Mouse (Mus musculus) midbrain, embryonic 16.5 days (tissue): ENCODE results near the gene Esr1. TPM values are rescaled to one million over a fixed set of nuclear protein-coding genes. Genes with fewer than 3 reads are reported as not detected.
"Not testable (repeated sequence)": the region's sequence is repeated elsewhere in the genome, so short reads cannot be mapped to it uniquely, and the experiment has no call there.

Experiments
- ATAC-seq: fragments of 200-750 bp; cut with Nextera tagmentation; 2 replicates; pipeline ENCODE4 v1.8.0; 2017; ENCODE audit warnings: moderate TSS enrichment
- H3K27ac ChIP-seq: fragments of 300-500 bp; sonication (generic); 2 replicates; pipeline ENCODE4 v1.5.1; 2014; ENCODE audit warnings: mild to moderate bottlenecking, low read length, mixed read lengths
- H3K27me3 ChIP-seq: fragments of 300-500 bp; sonication (generic); 2 replicates; pipeline ENCODE4 v1.6.1; 2014; ENCODE audit warnings: low read depth, low read length, mixed read lengths; ENCODE audit not compliant: control insufficient read depth, insufficient read depth
- H3K36me3 ChIP-seq: fragments of 300-500 bp; sonication (generic); 2 replicates; pipeline ENCODE4 v1.6.1; 2014; ENCODE audit warnings: mild to moderate bottlenecking, low read length, moderate library complexity, mixed read lengths; ENCODE audit not compliant: control insufficient read depth, insufficient read depth
- H3K4me1 ChIP-seq: fragments of 300-500 bp; sonication (generic); 2 replicates; pipeline ENCODE4 v1.6.1; 2014; ENCODE audit warnings: mild to moderate bottlenecking, low read length, mixed read lengths; ENCODE audit not compliant: control insufficient read depth, insufficient read depth
- H3K4me2 ChIP-seq: fragments of 300-500 bp; sonication (generic); 2 replicates; pipeline ENCODE4 v1.6.1; 2014; ENCODE audit warnings: mild to moderate bottlenecking, low read length, mixed read lengths
- H3K4me3 ChIP-seq: fragments of 300-500 bp; sonication (generic); 2 replicates; pipeline ENCODE4 v1.5.1; 2014; ENCODE audit warnings: low read depth, mild to moderate bottlenecking, low read length, moderate library complexity, mixed read lengths
- H3K9ac ChIP-seq: fragments of 300-500 bp; sonication (generic); 2 replicates; pipeline ENCODE4 v1.6.1; 2014; ENCODE audit warnings: low read depth, low read length, mixed read lengths
- H3K9me3 ChIP-seq: fragments of 300-500 bp; sonication (generic); replicated peaks from 2 replicates; pipeline ENCODE4 v1.6.1; 2014; ENCODE audit warnings: mild to moderate bottlenecking, low read length, mixed read lengths; ENCODE audit not compliant: control insufficient read depth, poor library complexity, severe bottlenecking
- WGBS: fragments of 180-500 bp; shearing (Covaris S2); extraction: QIAGEN DNeasy Blood & Tissue Kit; methylation state at CpG from one replicate; pipeline ENCODE4 v1.1.7; 2014; 5-methylcytosine and 5-hydroxymethylcytosine counted together
- polyA plus RNA-seq: library from polyadenylated mRNA; unstranded; fragments of >200 nt; fragmentation: Nextera tagmentation; extraction: Ambion mirVana; gene quantifications from 2 replicates; pipeline ENCODE4 v1.2.1, GENCODE M21; 2015

The Esr1 gene
- polyA plus RNA-seq, 1 experiment from 2014 or later, result 0.63 TPM

DNA sequence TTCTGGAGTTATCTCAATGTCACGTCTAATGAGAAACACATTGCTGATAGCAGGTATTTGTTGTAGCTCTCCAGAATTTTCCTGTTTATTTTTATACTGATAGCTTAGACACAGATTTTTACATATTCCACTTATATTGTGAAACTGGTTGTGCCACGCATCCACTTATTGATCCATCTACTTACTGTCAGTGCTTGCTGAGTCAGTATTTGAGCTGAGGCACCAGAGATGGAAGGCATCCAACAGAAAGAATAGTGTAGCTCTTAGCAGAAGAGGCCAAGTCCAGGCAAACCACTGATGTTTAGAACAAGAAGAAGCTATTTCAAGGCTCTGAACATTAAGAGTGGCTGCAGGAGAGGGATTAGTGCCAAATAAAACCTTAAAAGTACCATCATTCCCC, 126.9 kb downstream of the Esr1 start:
- no peak for ATAC-seq
- H3K36me3 ChIP-seq, result no peaks in the 10 kb centered on the region
- H3K9me3 ChIP-seq, result no peaks in the 10 kb centered on the region
- 91% methylated on average over 2 of the region's 2 CpGs for WGBS
- H3K27ac ChIP-seq, result no peak overlapping the region
- no peaks in the 10 kb centered on the region for H3K27me3 ChIP-seq
- no peak overlapping the region for H3K4me3 ChIP-seq
- no peak overlapping the region for H3K9ac ChIP-seq
- H3K4me2 ChIP-seq, result no peak overlapping the region
- no peaks in the 10 kb centered on the region for H3K4me1 ChIP-seq

DNA sequence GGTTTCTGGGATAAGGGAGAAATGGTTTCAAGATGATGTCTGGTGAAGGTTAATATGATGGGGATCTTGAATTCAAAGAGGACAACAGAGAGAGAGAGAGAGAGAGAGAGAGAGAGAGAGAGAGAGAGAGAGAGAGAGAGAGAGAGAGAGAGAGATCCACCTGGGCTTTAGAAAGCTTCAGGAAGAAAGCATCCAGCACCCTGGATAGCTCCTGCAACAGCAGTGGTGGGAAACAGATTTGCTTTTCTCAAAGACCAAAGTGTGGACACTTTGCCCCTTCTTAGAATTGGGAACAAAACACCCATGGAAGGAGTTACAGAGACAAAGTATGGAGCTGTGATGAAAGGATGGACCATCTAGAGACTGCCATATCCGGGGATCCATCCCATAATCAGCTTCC, 139.7 kb downstream of the Esr1 start:
- 50% methylated on average over 1 of the region's 1 CpGs for WGBS
- not testable (repeated sequence) for H3K4me3 ChIP-seq, H3K4me1 ChIP-seq, ATAC-seq, H3K4me2 ChIP-seq, H3K36me3 ChIP-seq, H3K27ac ChIP-seq, H3K9ac ChIP-seq, H3K9me3 ChIP-seq, H3K27me3 ChIP-seq

DNA sequence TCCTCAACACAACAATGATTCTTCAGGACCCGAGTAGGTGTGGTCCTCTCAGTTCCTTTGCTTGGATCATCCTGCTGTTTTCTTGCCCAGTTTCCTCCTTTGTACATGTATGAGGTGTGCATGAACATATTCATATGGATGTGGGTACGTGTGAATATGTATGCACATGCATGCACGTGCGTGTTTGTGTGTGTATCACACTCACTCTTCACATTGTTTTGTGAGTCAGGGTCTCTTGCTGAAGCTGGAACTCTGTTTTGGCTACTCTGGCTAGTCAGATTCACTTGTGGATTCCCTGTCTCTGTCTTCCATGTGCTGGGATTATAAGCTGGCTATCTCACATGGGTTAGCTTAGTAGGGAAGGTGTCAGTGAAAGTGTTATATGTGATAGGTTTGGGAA, 141.6 kb downstream of the Esr1 start:
- WGBS, result 90% methylated on average over 4 of the region's 4 CpGs
- H3K4me2 ChIP-seq, result no peak overlapping the region
- H3K27ac ChIP-seq, result no peak overlapping the region
- no peak overlapping the region for H3K4me3 ChIP-seq
- H3K36me3 ChIP-seq, result no peaks in the 10 kb centered on the region
- no peaks in the 10 kb centered on the region for H3K9me3 ChIP-seq
- H3K4me1 ChIP-seq, result no peaks in the 10 kb centered on the region
- H3K9ac ChIP-seq, result no peak overlapping the region
- H3K27me3 ChIP-seq, result no peaks in the 10 kb centered on the region
- ATAC-seq, result no peak

DNA sequence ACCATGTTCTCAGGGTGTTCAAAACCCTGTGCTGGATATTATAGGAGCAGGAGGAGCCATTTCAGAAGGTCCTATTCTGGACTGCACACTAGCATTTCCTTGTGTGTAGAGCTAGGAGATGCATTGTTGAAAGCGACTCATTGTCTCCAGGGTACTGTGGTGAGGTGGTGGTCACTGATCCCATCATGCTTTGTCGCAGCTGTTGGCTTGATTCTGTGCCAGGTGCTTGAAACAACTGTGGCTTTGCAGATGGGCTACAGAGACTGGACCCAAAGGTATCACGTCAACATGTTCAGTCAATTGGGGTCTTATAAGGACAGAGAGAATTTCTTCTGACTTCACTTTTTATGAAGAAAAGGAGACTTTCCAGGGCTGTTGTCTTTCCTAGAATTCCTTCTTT, 164.1 kb downstream of the Esr1 start:
- Histone ChIP-seq H3K36me3 (no peaks in the 10 kb centered on the region), H3K27ac (no peak overlapping the region), H3K27me3 (no peaks in the 10 kb centered on the region), H3K9ac (no peak overlapping the region), H3K4me2 (no peak overlapping the region), H3K4me3 (no peak overlapping the region), H3K9me3 (no peaks in the 10 kb centered on the region), H3K4me1 (no peaks in the 10 kb centered on the region)
- WGBS, result 80% methylated on average over 3 of the region's 3 CpGs
- no peak for ATAC-seq

DNA sequence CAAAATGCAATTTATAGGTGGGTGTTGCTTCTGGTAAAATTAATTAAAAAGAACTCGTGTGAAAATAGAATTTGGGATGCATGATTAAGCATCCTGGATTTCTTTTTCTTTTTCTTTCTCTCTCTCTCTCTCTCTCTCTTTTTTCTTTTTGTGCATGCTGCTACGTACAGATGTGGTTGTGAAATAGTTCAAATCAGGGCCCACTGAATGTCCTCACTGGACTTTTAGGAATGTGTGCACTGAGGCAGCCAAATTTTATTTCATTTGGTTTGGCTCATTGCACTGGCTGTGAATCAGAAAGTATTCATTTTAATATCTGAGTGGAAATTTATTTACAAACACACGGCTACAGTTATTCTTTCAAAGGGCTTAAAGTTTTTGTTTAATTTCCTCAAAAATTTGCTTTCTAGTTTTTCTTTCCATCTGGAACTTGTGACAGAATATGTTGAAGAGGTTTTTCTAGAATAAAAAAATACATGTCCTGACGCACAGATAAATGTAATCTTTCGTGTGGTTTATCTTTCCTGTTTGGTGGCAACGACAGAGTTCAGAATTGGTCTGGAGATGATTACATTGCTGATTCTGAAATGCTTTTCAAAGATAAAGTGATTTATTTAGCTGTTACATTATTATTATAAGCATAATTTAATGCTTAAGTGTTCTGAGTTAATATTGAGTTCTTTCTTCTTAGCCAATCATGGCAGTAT, 164.8 kb downstream of the Esr1 start:
- no peaks in the 10 kb centered on the region for H3K9me3 ChIP-seq
- no peaks in the 10 kb centered on the region for H3K4me1 ChIP-seq
- no peaks in the 10 kb centered on the region for H3K36me3 ChIP-seq
- no peak for ATAC-seq
- no peaks in the 10 kb centered on the region for H3K27me3 ChIP-seq
- no peak overlapping the region for H3K4me2 ChIP-seq
- no peak overlapping the region for H3K4me3 ChIP-seq
- WGBS, result 82% methylated on average over 6 of the region's 6 CpGs
- no peak overlapping the region for H3K9ac ChIP-seq
- H3K27ac ChIP-seq, result no peak overlapping the region

DNA sequence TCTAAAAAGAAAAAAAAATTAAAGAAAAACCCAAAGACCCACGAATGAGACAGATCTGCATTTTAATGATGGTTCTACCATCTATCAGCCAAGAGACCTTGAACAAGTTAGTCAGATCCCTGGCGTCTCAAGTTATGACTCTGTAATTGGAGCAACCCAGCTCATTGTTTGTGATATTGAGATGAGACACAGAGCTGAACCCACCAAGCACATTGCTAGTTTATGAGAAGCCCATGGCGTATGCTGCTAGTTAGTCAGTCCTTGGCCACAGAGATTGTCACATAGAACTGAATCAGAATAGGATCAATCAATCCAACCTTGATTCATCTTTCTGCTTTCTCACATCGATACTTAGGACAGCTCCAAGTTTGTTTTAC, 165.3 kb downstream of the Esr1 start:
- no peak overlapping the region for H3K27ac ChIP-seq
- H3K4me3 ChIP-seq, result no peak overlapping the region
- 85% methylated on average over 4 of the region's 4 CpGs for WGBS
- no peaks in the 10 kb centered on the region for H3K9me3 ChIP-seq
- H3K27me3 ChIP-seq, result no peaks in the 10 kb centered on the region
- no peak overlapping the region for H3K4me2 ChIP-seq
- H3K36me3 ChIP-seq, result no peaks in the 10 kb centered on the region
- H3K9ac ChIP-seq, result no peak overlapping the region
- H3K4me1 ChIP-seq, result no peaks in the 10 kb centered on the region
- no peak for ATAC-seq

DNA sequence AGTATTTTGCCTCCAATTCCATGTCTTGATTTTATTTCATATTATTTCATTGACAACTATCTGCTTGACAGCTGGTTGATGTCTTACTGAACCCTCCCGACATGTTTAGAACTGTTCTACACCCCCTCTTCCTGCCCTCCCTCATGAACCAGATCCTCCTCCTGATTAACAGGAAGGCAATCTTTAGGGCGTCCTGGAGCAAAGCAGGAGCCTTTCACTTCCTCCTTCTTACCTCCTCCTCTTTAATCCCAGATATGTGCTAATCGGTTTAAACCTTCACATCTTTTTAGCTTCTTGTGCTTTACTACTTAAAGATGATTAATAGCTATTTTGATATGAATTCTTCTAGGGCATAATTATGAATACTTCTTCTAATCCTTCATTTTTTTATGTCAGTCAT, 166.6 kb downstream of the Esr1 start:
- H3K4me1 ChIP-seq, result no peaks in the 10 kb centered on the region
- no peaks in the 10 kb centered on the region for H3K9me3 ChIP-seq
- no peak overlapping the region for H3K4me3 ChIP-seq
- no peak for ATAC-seq
- H3K36me3 ChIP-seq, result no peaks in the 10 kb centered on the region
- H3K27me3 ChIP-seq, result no peaks in the 10 kb centered on the region
- 70% methylated on average over 3 of the region's 3 CpGs for WGBS
- H3K27ac ChIP-seq, result no peak overlapping the region
- no peak overlapping the region for H3K9ac ChIP-seq
- no peak overlapping the region for H3K4me2 ChIP-seq

DNA sequence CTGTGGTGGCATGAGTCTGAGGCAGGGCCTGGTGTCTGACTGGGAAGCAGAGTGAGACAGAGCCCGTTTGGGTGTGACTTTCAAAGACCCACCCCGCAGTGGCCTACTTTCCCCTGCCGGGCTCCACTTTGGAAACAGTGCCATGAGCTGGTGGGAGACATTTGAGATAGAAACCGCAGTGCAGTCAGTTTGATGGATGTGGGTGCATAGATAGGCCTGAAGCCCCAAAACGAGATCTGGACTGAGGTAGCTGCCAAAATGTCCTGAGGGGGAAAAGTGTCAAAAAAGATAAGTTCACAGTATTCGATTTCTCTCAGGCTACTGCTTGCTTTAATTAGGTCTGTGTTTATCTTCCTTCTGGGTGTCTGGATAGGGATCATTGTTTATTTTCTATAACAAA, 169.5 kb downstream of the Esr1 start:
- WGBS, result 75% methylated on average over 6 of the region's 6 CpGs
- Histone ChIP-seq H3K4me3 (no peak overlapping the region), H3K9me3 (no peaks in the 10 kb centered on the region), H3K27ac (no peak overlapping the region), H3K27me3 (no peaks in the 10 kb centered on the region), H3K9ac (no peak overlapping the region), H3K36me3 (no peaks in the 10 kb centered on the region), H3K4me1 (no peaks in the 10 kb centered on the region), H3K4me2 (no peak overlapping the region)
- no peak for ATAC-seq

DNA sequence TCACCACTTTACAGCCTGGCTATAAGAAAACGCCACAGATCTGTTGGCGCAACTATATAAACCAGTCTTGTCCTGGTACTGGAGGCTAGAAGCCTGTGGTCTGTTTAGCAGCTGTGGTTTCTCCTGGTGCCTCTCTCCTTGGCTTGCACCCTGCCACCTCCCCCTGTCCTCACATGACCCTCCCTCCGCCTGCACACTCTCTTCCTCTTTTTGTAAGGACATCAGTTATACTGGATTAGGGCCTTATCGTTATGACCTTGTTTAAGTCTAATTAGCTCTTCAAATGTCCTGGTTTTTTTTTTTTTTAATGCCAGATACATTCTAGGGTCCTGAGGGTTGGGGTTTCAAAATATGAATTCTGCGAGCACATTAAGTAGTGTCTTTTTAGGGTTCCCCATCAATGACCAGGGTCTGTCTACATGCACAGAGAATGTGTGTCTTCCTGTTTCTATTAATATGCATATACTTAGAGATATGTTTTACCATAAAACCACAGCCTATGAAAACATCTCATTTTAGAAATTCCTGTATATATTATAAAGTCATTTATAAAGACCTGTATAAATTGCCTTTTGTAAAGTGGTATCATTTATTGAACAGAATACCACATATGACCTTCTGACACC, 175.7 kb downstream of the Esr1 start:
- H3K27me3 ChIP-seq, result no peaks in the 10 kb centered on the region
- no peaks in the 10 kb centered on the region for H3K36me3 ChIP-seq
- no peak overlapping the region for H3K9ac ChIP-seq
- no peaks in the 10 kb centered on the region for H3K9me3 ChIP-seq
- no peak for ATAC-seq
- 93% methylated on average over 5 of the region's 5 CpGs for WGBS
- H3K4me2 ChIP-seq, result no peak overlapping the region
- H3K4me1 ChIP-seq, result no peaks in the 10 kb centered on the region
- H3K4me3 ChIP-seq, result no peak overlapping the region
- no peak overlapping the region for H3K27ac ChIP-seq
